Mouse (Mus musculus): ENCODE results near the gene Gm5788. TPM values are rescaled to one million over a fixed set of nuclear protein-coding genes. Genes with fewer than 3 reads are reported as not detected.
"Not testable (repeated sequence)": the region's sequence is repeated elsewhere in the genome, so short reads cannot be mapped to it uniquely, and the experiment has no call there.

Gene Gm5788
- total RNA-seq (2014; fragmentation: Nextera tagmentation) (not detected in 2 replicates), total RNA-seq (2017) (not detected in 2 replicates)

DNA sequence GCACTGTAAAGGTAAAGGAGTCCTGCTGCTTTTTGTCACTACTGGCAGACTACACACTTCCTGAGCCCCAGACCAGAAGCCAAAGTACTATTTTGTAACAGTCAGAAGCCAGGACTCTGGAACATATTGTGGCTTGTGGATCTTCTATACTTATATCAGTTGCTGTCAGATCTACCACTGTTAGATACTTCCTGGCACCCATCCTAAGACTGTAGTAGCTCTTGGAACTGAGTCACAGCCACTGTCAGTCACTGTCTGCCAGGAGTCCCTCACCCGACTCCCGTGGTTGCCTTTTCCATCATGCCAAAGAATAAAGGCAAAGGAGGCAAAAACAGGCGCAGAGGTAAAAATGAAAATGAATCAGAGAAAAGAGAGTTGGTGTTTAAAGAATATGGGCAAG lies at the start of gene Gm5788:
Gene Gm5788, plus strand, starts transcription at position 301 of the 400 bp plus-strand sequence.
- ATAC-seq (replicated peaks; ENCODE audit: low FRiP score, low TSS enrichment, poor library complexity, severe bottlenecking): not testable (repeated sequence)

- no peak for ATAC-seq (replicated peaks; ENCODE audit: low FRiP score, low TSS enrichment, poor library complexity, severe bottlenecking)
These were observed 45.1 kb upstream of the Gm5788 start for GRCm38 (mm10) chr12:87449456-87449855.

- peak; percentile 95 for ATAC-seq (replicated peaks; ENCODE audit: low FRiP score, low TSS enrichment, poor library complexity, severe bottlenecking)
These were observed 29.7 kb upstream of the Gm5788 start for GRCm38 (mm10) chr12:87464678-87465297.

GRCm38 (mm10) chr12:87470263-87471136 lies 24.0 kb upstream of the Gm5788 start:
- no peak for ATAC-seq (replicated peaks; ENCODE audit: low FRiP score, low TSS enrichment, poor library complexity, severe bottlenecking)

DNA sequence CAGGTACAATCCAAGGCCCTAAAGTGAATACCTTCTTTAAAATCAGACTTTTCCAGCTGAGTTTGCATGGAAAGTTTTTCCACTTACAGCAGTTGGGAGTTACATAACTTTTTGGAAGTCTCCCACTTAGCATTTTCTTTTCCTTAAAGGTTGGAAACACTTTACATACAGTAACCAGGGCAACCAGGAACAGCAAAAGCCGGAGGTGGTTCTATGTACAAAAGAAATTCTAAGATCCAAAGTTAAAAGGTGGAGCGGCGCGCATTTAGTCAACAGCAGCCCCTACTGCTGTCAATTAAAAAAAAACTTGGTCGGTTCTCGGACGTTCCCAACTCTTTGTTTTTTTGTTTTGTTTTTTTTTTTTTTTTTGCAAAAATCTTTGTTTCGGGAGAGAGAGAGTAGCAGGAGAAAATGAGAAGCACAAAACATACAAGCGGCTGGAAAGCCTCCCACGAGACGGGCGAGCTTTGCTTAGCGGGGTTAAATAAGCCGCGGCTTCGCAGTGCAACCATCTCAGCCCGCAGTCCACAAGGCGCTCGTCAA lies 23.0 kb upstream of the Gm5788 start:
- no peak; the same call in 1 of the 2 replicates for ATAC-seq (replicated peaks; ENCODE audit: low FRiP score, low TSS enrichment, poor library complexity, severe bottlenecking)

DNA sequence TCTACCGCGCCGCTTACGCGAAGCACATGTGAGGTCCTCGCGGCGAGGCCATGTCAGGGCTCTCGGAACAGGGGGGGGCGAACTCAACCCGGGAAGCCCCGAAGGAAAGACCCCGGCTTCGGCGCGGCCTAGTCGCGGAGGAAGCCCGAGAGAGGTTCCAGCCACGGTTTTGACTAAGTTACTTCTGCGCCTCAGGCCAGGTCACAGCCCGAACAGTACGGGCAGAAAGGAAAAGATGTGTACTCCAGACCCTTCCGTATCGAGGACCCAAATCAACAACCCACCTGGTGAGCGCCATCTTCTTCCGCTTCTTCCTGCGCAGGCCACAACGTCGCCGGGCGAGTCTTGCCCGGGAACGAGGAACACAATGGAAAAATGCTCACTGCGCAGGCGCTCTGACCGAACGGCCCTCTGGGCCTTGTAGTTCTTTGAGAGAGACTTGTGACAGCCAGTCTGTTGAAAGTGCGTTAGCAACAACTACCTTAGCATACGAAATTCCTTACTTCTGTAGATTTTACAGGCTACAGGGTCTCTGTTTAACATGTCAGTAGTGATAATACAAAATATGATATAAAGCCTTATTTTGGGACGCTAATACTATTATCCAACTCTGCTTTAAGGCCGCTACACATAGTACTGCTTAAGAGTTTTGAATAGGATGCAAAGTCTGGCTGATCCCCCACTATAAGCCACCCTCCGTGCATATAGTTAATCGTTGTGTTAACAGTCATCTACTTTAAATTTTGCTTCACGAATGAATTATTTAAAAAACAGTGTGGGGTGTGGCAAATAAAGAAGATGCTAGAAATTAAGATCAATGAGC lies 22.3 kb upstream of the Gm5788 start, which contains the start of gene Snw1:
Gene Snw1, minus strand, starts transcription at position 311 of the 823 bp plus-strand sequence.
- peak; percentile 96 for ATAC-seq (replicated peaks; ENCODE audit: low FRiP score, low TSS enrichment, poor library complexity, severe bottlenecking)

DNA sequence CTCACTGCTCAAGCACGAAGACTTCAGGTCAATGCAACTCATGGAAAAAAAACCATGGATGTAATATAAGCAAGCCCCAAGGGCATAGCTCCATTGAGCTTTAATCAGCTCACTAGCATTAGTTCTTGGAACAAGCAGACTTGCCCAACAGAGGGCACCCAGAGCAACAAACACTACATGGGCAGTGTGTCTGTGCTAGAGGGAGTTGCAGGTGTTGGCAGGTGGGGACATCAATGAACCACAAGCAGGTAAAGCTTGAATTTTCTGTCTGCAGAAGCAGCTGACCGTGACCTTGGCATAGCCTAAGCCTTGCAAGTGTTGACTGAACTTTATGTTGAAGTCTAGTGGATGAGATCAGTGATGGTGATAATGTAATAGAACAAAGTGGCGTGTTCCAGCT lies 19.8 kb upstream of the Gm5788 start:
- ATAC-seq (replicated peaks; ENCODE audit: low FRiP score, low TSS enrichment, poor library complexity, severe bottlenecking): no peak

DNA sequence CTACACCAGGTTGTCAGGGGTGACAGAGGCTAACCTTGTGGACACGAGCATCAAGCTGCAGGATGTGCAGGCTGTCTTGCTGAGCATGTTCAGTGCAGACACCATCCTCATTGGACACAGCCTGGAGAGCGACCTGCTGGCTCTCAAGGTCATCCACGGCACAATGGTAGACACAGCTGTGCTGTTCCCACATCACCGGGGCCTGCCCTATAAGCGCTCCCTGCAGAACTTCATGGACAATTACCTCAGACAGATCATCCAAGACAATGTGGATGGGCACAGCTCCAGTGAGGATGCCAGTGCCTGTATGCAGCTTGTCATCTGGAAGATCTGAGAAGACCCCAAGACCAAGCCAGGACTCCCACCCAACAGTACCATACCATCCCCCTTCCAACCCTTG lies 12.0 kb upstream of the Gm5788 start:
- ATAC-seq (replicated peaks; ENCODE audit: low FRiP score, low TSS enrichment, poor library complexity, severe bottlenecking): not testable (repeated sequence)

DNA sequence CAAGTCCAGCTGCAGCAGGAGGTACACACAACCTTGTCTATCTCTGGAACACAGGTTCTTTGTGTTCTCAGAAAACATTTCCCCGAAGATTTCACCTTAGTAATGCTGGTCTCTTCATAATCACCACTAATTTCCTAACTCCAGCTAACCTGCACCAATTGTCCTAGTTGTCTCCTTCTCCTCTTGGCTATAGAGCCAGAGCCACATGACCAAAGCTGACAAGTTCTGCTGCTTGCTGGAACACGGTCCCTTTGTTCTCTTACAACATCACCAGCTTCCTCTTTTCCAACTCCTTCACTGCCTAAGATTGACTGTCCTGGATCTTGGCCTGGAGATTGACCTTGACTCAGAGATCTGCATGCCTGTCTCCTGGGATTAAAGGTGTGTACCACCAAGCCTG lies 5.8 kb upstream of the Gm5788 start:
- ATAC-seq (replicated peaks; ENCODE audit: low FRiP score, low TSS enrichment, poor library complexity, severe bottlenecking): not testable (repeated sequence)

GRCm38 (mm10) chr12:87514016-87514415 lies 19.5 kb downstream of the Gm5788 start, which contains the start of gene Gm8300:
TSS of gene Gm8300 (plus strand) at chr12:87514316.
- not testable (repeated sequence) for ATAC-seq (replicated peaks; ENCODE audit: low FRiP score, low TSS enrichment, poor library complexity, severe bottlenecking)

- not testable (repeated sequence) for ATAC-seq (replicated peaks; ENCODE audit: low FRiP score, low TSS enrichment, poor library complexity, severe bottlenecking)
These were observed 25.1 kb downstream of the Gm5788 start for GRCm38 (mm10) chr12:87519616-87520015.

- ATAC-seq (replicated peaks; ENCODE audit: low FRiP score, low TSS enrichment, poor library complexity, severe bottlenecking): no peak
These were observed 49.4 kb downstream of the Gm5788 start for GRCm38 (mm10) chr12:87543927-87544326.

Other genes with a start within 250 kb of the Gm5788 start
- 20.5 and 25.5 TPM in 2 replicates for gene Vipas39, start 228.5 kb upstream of the Gm5788 start, total RNA-seq (2014; fragmentation: Nextera tagmentation)
- gene Vipas39, start 228.5 kb upstream of the Gm5788 start, total RNA-seq (2017): 15.8 and 26.0 TPM in 2 replicates
- 127 and 212 TPM in 2 replicates for gene Ahsa1, start 228.2 kb upstream of the Gm5788 start, total RNA-seq (2014; fragmentation: Nextera tagmentation)
- gene Ahsa1, start 228.2 kb upstream of the Gm5788 start, total RNA-seq (2017): 295 and 365 TPM in 2 replicates
- not detected in 2 replicates for gene Ism2, start 195.0 kb upstream of the Gm5788 start, total RNA-seq (2014; fragmentation: Nextera tagmentation)
- not detected in 2 replicates for gene Ism2, start 195.0 kb upstream of the Gm5788 start, total RNA-seq (2017)
- 16.1 and 33.3 TPM in 2 replicates for gene Sptlc2, start 106.4 kb upstream of the Gm5788 start, total RNA-seq (2014; fragmentation: Nextera tagmentation)
- gene Sptlc2, start 106.4 kb upstream of the Gm5788 start, total RNA-seq (2017): 46.3 and 61.6 TPM in 2 replicates
- 183 and 219 TPM in 2 replicates for gene Slirp, start 50.8 kb upstream of the Gm5788 start, total RNA-seq (2014; fragmentation: Nextera tagmentation)
- 65.7 and 122 TPM in 2 replicates for gene Slirp, start 50.8 kb upstream of the Gm5788 start, total RNA-seq (2017)
- 65.2 and 74.6 TPM in 2 replicates for gene Alkbh1, start 50.7 kb upstream of the Gm5788 start, total RNA-seq (2014; fragmentation: Nextera tagmentation)
- 62.8 and 93.0 TPM in 2 replicates for gene Alkbh1, start 50.7 kb upstream of the Gm5788 start, total RNA-seq (2017)
- gene Snw1, start 22.4 kb upstream of the Gm5788 start, total RNA-seq (2014; fragmentation: Nextera tagmentation): 64.6 and 68.2 TPM in 2 replicates
- 189 and 219 TPM in 2 replicates for gene Snw1, start 22.4 kb upstream of the Gm5788 start, total RNA-seq (2017)
- gene Gm8300, start 19.6 kb downstream of the Gm5788 start, total RNA-seq (2014; fragmentation: Nextera tagmentation): not detected in 2 replicates
- not detected in 2 replicates for gene Gm8300, start 19.6 kb downstream of the Gm5788 start, total RNA-seq (2017)
- gene Oog1, start 108.0 kb downstream of the Gm5788 start, total RNA-seq (2014; fragmentation: Nextera tagmentation): not detected in 2 replicates
- gene Oog1, start 108.0 kb downstream of the Gm5788 start, total RNA-seq (2017): not detected in 2 replicates
- not detected in 2 replicates for gene Gm4027, start 124.1 kb downstream of the Gm5788 start, total RNA-seq (2014; fragmentation: Nextera tagmentation)
- gene Gm4027, start 124.1 kb downstream of the Gm5788 start, total RNA-seq (2017): not detected in 2 replicates
- not detected in 2 replicates for gene Gm16381, start 149.9 kb downstream of the Gm5788 start, total RNA-seq (2014; fragmentation: Nextera tagmentation)
- not detected in 2 replicates for gene Gm16381, start 149.9 kb downstream of the Gm5788 start, total RNA-seq (2017)